Mouse (Mus musculus) kidney, adult 8-10 months (tissue): ENCODE results near the gene March5.
"Not testable (repeated sequence)": the region's sequence is repeated elsewhere in the genome, so short reads cannot be mapped to it uniquely, and the experiment has no call there.

ENCODE experiments used
- DNase-seq, 2 experiments: peaks; one replicate each; pipeline ENCODE4 v3.0.0; 2022

Gene March5

DNA sequence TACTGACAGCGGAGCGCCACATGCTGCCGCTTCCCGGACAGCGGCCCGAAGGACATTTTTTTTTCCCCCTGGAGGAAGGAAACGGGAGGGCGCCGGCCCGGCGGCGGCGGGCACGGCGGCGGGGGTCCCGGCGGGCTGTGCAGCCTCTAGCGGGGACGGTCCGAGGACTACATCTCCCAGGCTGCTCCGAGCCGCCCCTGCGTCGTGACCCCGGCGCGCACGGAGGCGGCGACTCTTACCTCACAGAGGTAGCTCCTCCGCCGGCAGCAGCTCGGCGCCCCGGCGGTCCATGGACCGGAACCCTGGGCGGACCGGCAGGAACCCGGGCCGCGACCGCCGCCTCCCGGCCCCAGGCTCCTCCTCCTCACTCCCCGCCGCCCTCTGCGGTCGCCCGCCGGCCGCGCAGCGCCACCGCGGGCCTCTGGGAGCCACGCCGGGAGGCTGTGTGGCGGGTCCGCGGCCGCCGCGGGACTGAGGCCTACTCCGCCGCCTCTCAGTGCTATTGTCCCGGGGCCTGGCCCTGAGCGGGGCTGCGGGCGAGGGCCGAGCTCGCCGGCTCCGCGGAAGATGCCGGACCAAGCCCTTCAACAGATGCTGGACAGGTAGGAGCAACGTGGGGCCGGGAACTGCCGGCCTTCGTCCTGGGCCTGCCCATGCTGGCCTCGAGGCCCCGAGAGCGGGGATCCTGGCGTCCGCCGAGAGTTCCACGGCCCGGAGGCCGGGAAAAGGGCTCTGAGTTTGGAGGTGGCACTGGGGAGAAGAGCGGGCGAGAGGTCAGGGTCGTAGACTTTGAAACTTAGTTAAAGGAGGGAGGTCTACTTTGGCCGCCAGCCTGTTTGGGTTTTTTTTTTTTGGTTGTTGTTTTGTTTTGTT, at the start of gene March5:
March5 (plus strand) TSS at position 241 of the 873 bp plus-strand sequence.
- DNase-seq, result peak; percentile 91 to 92

- no peak for DNase-seq
Observed at GRCm38 (mm10) chr19:37172096-37172495, 35.2 kb upstream of the March5 start.

DNA sequence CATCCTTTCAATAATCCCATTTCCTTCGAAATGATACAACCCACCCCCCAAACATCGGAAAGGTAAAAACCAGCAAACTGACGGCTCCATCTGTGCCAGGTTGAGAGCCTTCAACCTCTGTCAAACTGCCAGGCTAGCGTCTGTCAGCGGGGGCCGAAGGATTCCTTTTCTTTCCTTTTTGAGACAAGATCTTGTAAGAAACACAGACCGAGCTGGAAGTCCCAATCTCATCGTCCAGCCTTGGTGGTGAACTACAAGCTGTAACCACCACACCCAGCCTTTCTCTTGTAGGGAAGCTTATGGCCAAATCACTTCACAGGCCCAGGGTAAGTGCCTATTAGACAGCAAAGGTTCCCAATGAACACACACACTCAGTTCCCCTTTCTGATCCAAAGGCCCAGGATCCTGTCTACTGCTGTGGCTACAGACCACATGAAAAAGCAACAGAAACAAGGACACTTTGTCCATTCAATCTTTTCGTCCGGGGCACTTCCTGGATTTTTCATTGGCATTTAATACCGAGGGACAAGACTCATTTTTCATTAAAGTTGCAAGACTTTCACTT, 34.7 kb upstream of the March5 start:
- DNase-seq, result peak in 1 of 2 experiments; percentile 10

DNA sequence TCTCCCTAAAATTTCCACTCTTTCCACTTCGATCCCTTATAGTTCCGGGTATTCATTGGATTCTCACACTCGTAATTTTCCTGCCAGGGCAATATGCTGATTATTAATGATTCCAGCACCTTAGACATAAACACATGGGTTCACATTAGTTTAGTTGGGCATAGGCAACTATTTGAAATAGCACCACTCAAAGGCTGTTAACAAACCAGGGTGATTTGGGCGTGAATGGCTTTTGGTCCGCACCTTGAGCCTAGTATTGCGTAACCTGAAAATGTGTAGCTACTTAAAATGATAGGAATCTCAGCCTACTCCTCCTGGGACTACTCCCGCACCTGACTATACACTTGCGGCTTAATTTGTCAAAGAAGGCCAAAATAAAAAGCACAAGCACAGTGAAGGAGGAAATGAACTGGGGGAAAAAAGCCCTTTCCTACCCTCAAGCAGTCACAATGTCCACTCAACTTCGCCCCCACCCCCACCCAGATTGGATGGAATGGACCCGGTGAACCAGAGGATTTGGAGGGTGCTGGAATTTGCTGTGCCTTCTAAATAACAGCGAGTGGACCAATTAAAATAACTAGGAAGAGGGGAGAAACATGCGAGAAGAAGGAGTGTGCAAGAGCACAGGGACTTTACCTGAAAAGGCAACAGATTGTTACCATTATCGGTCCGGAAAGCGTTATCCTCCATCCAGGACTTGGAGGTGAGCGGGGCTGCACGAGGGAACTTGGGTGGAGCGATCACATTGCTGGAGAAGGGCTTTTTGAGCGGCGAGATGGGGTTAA, 33.8 kb upstream of the March5 start:
- DNase-seq, result peak; percentile 41 to 63

DNA sequence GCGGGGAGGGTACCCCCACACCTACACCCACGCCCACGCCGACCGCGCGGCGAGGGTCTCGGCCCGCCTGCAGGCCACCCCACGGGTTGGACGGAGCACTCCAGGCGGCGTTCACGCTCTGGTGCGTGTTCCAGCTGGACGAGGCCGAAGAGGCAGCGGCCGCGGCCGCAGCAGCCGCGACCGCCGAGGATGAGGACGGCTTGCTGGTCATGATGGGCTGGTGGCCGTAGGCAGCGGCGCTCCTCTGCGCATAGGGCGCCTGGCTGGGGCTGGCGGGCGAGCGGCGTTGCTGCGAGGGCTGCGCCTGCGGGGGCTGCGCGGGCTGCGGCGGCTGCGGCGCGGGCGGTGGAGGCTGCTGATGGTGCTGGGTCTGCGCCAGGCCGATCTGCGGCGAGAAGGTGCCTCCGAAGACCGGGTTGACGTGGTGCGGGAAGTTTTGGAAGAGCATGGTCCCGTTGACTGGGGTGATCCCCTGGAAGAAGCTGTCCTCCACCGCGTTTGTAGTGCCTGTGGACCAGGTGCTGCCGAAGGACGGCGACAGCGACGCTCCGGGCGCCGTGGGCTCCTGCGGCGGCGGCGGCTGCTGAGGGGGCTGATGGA, 33.1 kb upstream of the March5 start:
- peak; percentile 27 to 30 for DNase-seq

- peak; percentile 72 to 78 for DNase-seq
Observed at GRCm38 (mm10) chr19:37174716-37175435, 32.5 kb upstream of the March5 start.

- no peak for DNase-seq
Observed at GRCm38 (mm10) chr19:37175436-37175805, 31.9 kb upstream of the March5 start.

DNA sequence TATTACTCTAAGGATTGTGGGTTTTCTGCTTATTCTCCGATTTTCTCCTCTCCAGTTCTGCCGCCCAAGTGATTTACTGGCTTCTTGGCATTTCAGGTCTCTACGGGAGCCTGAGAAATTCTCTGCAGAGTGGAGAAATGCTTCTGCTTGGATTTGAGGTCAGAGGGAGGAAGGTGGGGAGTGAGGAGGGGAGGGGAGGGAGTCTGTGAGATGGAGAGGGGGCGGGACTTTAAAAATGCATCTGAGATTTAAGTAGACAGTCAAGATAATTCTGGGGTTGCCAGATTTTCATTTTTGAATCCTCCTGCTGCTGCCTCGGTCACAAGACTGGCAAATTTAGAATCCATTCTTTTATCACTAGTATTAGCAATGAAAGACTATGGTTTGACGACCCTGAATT, 31.4 kb upstream of the March5 start:
- DNase-seq, result peak; percentile 39 to 49

- peak; percentile 10 to 27 for DNase-seq
Observed at GRCm38 (mm10) chr19:37176879-37177462, 30.4 kb upstream of the March5 start.

GRCm38 (mm10) chr19:37177819-37178708, 29.3 kb upstream of the March5 start:
- DNase-seq, result peak; percentile 67 to 77

DNA sequence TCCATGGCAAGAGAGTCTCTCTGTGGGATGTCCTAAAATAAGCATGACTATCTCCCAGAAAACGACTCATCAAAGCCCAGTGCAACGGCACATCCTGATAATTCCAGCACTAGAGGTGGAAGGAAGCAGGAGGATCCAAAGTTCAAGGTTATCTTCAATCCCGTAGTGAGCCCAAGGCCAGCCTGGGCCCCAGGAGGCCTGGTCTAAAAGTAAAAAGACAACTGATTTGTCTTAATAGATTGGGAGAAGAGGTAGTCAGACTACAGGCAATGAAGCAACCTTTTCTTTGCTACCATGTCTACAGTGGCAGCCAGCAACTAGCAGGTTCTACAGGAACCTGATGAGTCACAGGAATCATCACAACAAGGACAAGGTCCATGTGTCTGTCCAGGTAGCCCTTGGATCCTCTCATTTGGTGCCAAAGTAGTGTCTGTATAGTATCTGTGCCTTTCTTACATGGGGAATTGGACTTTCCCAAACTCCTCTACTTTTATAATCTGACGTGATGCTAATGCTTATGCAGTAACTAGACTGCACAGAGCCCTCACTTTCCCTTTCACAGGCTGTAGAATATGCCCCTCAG, 18.9 kb upstream of the March5 start:
- DNase-seq, result no peak

DNA sequence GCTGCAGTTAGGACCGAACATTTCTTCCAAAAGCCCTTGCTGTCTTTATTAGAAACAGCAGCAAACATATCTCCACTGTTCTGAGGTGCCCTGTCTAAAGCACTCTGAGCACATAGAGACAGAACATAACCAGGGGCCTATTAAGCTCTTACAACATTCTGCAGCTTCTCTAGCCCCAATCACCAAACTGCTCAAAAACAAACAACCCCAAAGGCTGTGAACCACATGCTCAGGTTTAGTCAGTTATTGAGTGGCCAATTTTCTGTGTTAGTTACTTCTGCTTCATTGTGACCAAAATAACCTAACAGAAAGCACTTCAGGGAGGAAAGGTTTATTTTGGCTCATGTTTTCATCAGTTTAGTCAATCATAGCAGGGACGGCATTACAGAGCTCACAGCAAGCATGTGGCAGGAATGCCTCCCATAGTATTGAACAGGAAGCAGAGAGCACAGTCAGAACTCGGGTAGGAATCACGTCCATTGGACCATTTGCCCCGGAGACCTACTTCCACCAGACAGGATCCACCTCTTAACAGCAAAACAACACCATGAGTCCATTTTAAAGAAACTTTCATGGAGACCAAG, 14.8 kb upstream of the March5 start:
- no peak for DNase-seq

GRCm38 (mm10) chr19:37198165-37198880, 9.0 kb upstream of the March5 start:
- DNase-seq, result no peak

- DNase-seq, result no peak
Observed at GRCm38 (mm10) chr19:37199889-37200288, 7.5 kb upstream of the March5 start.

DNA sequence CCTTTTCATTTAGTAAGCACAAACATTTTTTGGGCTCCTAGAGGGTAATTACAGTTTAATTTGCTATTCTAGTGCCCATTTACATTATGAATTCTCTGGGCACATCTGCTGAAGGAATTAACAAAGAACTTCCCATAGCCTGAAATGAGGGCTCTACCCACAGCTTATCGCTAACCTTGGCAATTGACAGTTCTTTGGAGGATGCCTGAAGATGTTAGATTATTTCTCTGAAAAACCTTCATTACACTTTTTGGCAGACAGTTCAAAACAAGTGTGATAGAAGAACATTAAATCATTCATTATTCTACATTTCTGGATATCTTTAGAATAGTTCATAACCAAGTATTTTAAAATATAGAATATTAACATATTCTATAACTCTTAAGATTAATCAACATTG, 4.0 kb upstream of the March5 start:
- DNase-seq, result no peak

- not testable (repeated sequence) for DNase-seq
Observed at GRCm38 (mm10) chr19:37205155-37205554, 2.2 kb upstream of the March5 start.

DNA sequence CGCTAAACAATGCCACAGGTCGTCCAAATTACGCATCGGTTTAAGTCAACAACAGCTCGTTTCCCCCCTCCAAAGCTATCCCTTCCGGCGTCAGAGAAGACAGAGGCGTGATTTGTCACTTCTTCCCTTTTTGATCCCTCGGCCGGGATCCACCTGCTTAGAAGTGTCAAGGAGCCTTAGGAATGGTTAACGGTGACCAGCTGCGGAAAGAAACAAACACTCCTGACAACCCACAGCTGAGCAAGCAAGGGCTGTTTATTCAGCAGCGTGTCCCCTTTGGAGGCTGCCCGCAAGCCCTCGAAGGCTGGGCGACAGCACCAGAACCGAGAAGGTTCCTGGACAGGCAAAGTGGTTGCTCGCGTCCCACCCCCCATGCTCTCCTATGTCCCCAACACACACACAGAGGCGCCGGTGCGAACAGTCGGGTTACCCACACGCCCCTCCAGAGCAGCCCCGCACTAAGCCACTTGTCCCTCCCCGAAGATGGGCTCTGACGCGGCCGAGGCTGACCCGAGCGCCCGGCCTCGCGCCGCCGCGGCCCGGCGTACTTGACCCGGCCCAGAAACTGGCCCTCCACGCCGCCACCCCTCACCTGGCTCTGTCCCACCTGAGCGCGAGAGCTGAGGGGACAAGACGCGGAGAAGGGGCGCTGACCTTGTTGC, 571 bp upstream of the March5 start:
- DNase-seq, result peak; percentile 41 to 50

GRCm38 (mm10) chr19:37208176-37208755, 923 bp downstream of the March5 start, which contains the start of gene Cpeb3:
TSS of gene Cpeb3 (minus strand) at chr19:37208601.
- DNase-seq, result peak; percentile 31 to 47
